Mouse (Mus musculus) heart, adult 2 months (tissue): ENCODE measurements around the gene Vps51. TPM values are rescaled to one million over a fixed set of nuclear protein-coding genes. Genes with fewer than 3 reads are reported as not detected.
"Not testable (repeated sequence)": the region's sequence is repeated elsewhere in the genome, so short reads cannot be mapped to it uniquely, and the experiment has no call there.

Source experiments
- DNase-seq, 2 experiments: peaks; one replicate each; pipeline ENCODE4 v3.0.0; 2021
- H3K27ac ChIP-seq: fragments of 200-600 bp; 2 replicates; pipeline ENCODE4 v1.8.1; 2022
- H3K27me3 ChIP-seq: fragments of 200-500 bp; 2 replicates; pipeline ENCODE4 v1.6.1; 2012; ENCODE audit warnings: mild to moderate bottlenecking, low read length, inconsistent platforms, mixed read lengths; ENCODE audit not compliant: control insufficient read depth, insufficient read depth
- H3K36me3 ChIP-seq: fragments of 200-500 bp; 2 replicates; pipeline ENCODE4 v1.6.1; 2012; ENCODE audit warnings: low read length, inconsistent platforms; ENCODE audit not compliant: control insufficient read depth, insufficient read depth
- H3K4me1 ChIP-seq: fragments of 200-500 bp; 2 replicates; pipeline ENCODE4 v1.6.1; 2011; ENCODE audit warnings: low read length; ENCODE audit not compliant: control insufficient read depth, insufficient read depth
- H3K4me3 ChIP-seq: fragments of 200-600 bp; 2 replicates; pipeline ENCODE4 v1.8.1; 2022
- H3K79me2 ChIP-seq: fragments of 200-500 bp; replicated peaks from 2 replicates; pipeline ENCODE4 v1.6.1; 2012; ENCODE audit warnings: mild to moderate bottlenecking, inconsistent platforms, low read length, moderate library complexity, mixed read lengths; ENCODE audit not compliant: control insufficient read depth, insufficient read depth
- H3K9ac ChIP-seq: fragments of 200-500 bp; 2 replicates; pipeline ENCODE4 v1.6.1; 2012; ENCODE audit warnings: low read depth, mild to moderate bottlenecking, control low read depth, inconsistent platforms, low read length, mixed read lengths
- CTCF ChIP-seq: fragments of 200-600 bp; IDR thresholded peaks from 2 replicates; pipeline ENCODE4 v1.8.1; 2022; ENCODE audit warnings: antibody characterized with exemption, mild to moderate bottlenecking, moderate library complexity
- EP300 ChIP-seq: fragments of 200-500 bp; IDR thresholded peaks from 2 replicates; pipeline ENCODE4 v1.6.1; 2011; ENCODE audit warnings: low read depth, low read length, control low read depth; ENCODE audit not compliant: insufficient read depth
- POLR2A ChIP-seq: fragments of 200-500 bp; IDR thresholded peaks from 2 replicates; pipeline ENCODE4 v1.6.1; 2011; ENCODE audit warnings: mild to moderate bottlenecking, low read depth, low read length, control low read depth; ENCODE audit not compliant: insufficient read depth
- WGBS: fragments of 180-500 bp; shearing (Covaris S2); methylation state at CpG from one replicate; pipeline ENCODE4 v1.1.7; 2018; 5-methylcytosine and 5-hydroxymethylcytosine counted together
- intact Hi-C: fragments of 180-260 bp; cut with DNase I; formaldehyde crosslinking; loops from one replicate; pipeline ENCODE4 v1.15.1; 2025
- polyA plus RNA-seq: library from polyadenylated mRNA; depleted of rRNA; stranded (reverse); fragments of >200 nt; gene quantifications from 2 replicates; pipeline ENCODE4 v1.2.3, GENCODE M21; 2012
- total RNA-seq, 2 experiments: library from RNA; stranded (reverse); gene quantifications; 2 replicates each; pipeline ENCODE4 v1.2.3; 2021

Vps51 gene
- total and polyA plus RNA-seq, 3 experiments: 19.1 to 39.0 (median 22.0) TPM

- Histone ChIP-seq H3K79me2 (peaks cover 3% of the 10 kb centered on the region; the same call in 1 of the 2 replicates), H3K36me3 (no peaks in the 10 kb centered on the region), H3K27me3 (no peaks in the 10 kb centered on the region), H3K27ac (peak within 1 kb of the TSS; percentile 99), H3K4me1 (peaks cover 5% of the 10 kb centered on the region), H3K9ac (peak within 1 kb of the TSS; percentile 91), H3K4me3 (peak within 1 kb of the TSS; percentile 82)
- TF ChIP-seq POLR2A (peak; percentile 81), EP300 (peak; percentile 27; the same call in 1 of the 2 replicates), CTCF (no peak)
- intact Hi-C loops: loop anchor here (10.0 kb wide), 1 partner anchor 78 kb away; the partner anchor contains the start of gene Snx15
- DNase-seq: peak; percentile 93 to 94
- WGBS: under 1% methylated on average over 65 of the region's 65 CpGs
Observed at GRCm38 (mm10) chr19:6046294-6047153, 30.5 kb downstream of the Vps51 start, which contains the start of gene Syvn1. TSS of gene Syvn1 (plus strand) at chr19:6046576.

GRCm38 (mm10) chr19:6045366-6046293, 31.4 kb downstream of the Vps51 start:
- 8% methylated on average over 20 of the region's 20 CpGs for WGBS
- H3K4me3 ChIP-seq: peak overlapping the region; percentile 82
- peaks cover 5% of the 10 kb centered on the region for H3K4me1 ChIP-seq
- DNase-seq: no peak
- intact Hi-C loops: loop anchor here (2.0 to 10.0 kb wide), 2 partner anchors 79 to 81 kb away; partner anchors contain the start of genes Pola2 and Snx15
- TF ChIP-seq POLR2A (no peak), CTCF (peak; percentile 35)
- H3K27ac ChIP-seq: peak overlapping the region; percentile 99
- peak overlapping the region; percentile 80 for H3K9ac ChIP-seq
- peaks cover 3% of the 10 kb centered on the region; the same call in 1 of the 2 replicates for H3K79me2 ChIP-seq
- H3K36me3 ChIP-seq: no peaks in the 10 kb centered on the region
- no peaks in the 10 kb centered on the region for H3K27me3 ChIP-seq

- not testable (repeated sequence) for H3K4me3 ChIP-seq, H3K9ac ChIP-seq, H3K27me3 ChIP-seq, H3K4me1 ChIP-seq, DNase-seq, H3K36me3 ChIP-seq, H3K79me2 ChIP-seq, H3K27ac ChIP-seq
- intact Hi-C loops: loop anchor here (2.0 to 10.0 kb wide), 2 partner anchors 79 to 81 kb away; partner anchors contain the start of genes Pola2 and Snx15
- peak; percentile 59 for TF ChIP-seq CTCF
- WGBS: 35% methylated on average over 4 of the region's 4 CpGs
Observed at GRCm38 (mm10) chr19:6044102-6044501, 32.9 kb downstream of the Vps51 start.

GRCm38 (mm10) chr19:6042293-6042692, 34.7 kb downstream of the Vps51 start:
- TF ChIP-seq EP300 (no peak), CTCF (no peak), POLR2A (no peak)
- no peak overlapping the region for H3K9ac ChIP-seq
- intact Hi-C loops: loop anchor here (2.0 to 10.0 kb wide), 2 partner anchors 25 to 83 kb away; partner anchors contain the start of gene Snx15

GRCm38 (mm10) chr19:6040002-6040401, 37.0 kb downstream of the Vps51 start:
- no peaks in the 10 kb centered on the region for H3K36me3 ChIP-seq
- intact Hi-C loops: loop anchor here (10.0 kb wide), 1 partner anchor 85 kb away; the partner anchor contains the start of gene Snx15
- no peaks in the 10 kb centered on the region for H3K79me2 ChIP-seq
- no peak overlapping the region for H3K4me3 ChIP-seq
- no peak overlapping the region for H3K27ac ChIP-seq
- H3K27me3 ChIP-seq: no peaks in the 10 kb centered on the region
- H3K9ac ChIP-seq: no peak overlapping the region
- H3K4me1 ChIP-seq: no peaks in the 10 kb centered on the region
- no peak for DNase-seq
- TF ChIP-seq POLR2A (no peak), EP300 (no peak), CTCF (peak; percentile 52)

More at GRCm38 (mm10) chr19:6042293-6042692, 34.7 kb downstream of the Vps51 start:
- Histone ChIP-seq H3K36me3 (no peaks in the 10 kb centered on the region), H3K4me3 (no peak overlapping the region), H3K4me1 (peaks cover 3% of the 10 kb centered on the region), H3K27me3 (no peaks in the 10 kb centered on the region), H3K27ac (no peak overlapping the region), H3K79me2 (peaks cover under 1% of the 10 kb centered on the region; the same call in 1 of the 2 replicates)
- 65% methylated on average over 9 of the region's 9 CpGs for WGBS
- no peak for DNase-seq
